Mouse (Mus musculus) neural tube, embryonic 14.5 days (tissue): ENCODE measurements around the gene Rhbdf2. TPM values are rescaled to one million over a fixed set of nuclear protein-coding genes. Genes with fewer than 3 reads are reported as not detected.
"Not testable (repeated sequence)": the region's sequence is repeated elsewhere in the genome, so short reads cannot be mapped to it uniquely, and the experiment has no call there.

ENCODE experiments used
- ATAC-seq: fragments of 200-750 bp; cut with Nextera tagmentation; 2 replicates; pipeline ENCODE4 v1.8.0; 2017; ENCODE audit warnings: low read depth, mild to moderate bottlenecking, moderate TSS enrichment, moderate library complexity
- H3K27ac ChIP-seq: fragments of 300-500 bp; sonication (generic); 2 replicates; pipeline ENCODE4 v1.5.1; 2014; ENCODE audit warnings: low read depth, mild to moderate bottlenecking, control low read depth, low read length, moderate library complexity, mixed read lengths
- H3K27me3 ChIP-seq: fragments of 300-500 bp; sonication (generic); 2 replicates; pipeline ENCODE4 v1.6.1; 2014; ENCODE audit warnings: low read length; ENCODE audit not compliant: control insufficient read depth, insufficient read depth
- H3K36me3 ChIP-seq: fragments of 300-500 bp; sonication (generic); 2 replicates; pipeline ENCODE4 v1.6.1; 2014; ENCODE audit warnings: low read length, mixed read lengths; ENCODE audit not compliant: control insufficient read depth, insufficient read depth
- H3K4me1 ChIP-seq: fragments of 300-500 bp; sonication (generic); 2 replicates; pipeline ENCODE4 v1.6.1; 2014; ENCODE audit warnings: low read length; ENCODE audit not compliant: control insufficient read depth, insufficient read depth
- H3K4me2 ChIP-seq: fragments of 300-500 bp; sonication (generic); 2 replicates; pipeline ENCODE4 v1.6.1; 2014; ENCODE audit warnings: mild to moderate bottlenecking, low read depth, low read length, control low read depth
- H3K4me3 ChIP-seq: fragments of 300-500 bp; sonication (generic); 2 replicates; pipeline ENCODE4 v1.5.1; 2014; ENCODE audit warnings: low read depth, low read length, control low read depth, mixed read lengths
- H3K9ac ChIP-seq: fragments of 300-500 bp; sonication (generic); replicated peaks from 2 replicates; pipeline ENCODE4 v1.6.1; 2014; ENCODE audit warnings: low read depth, mild to moderate bottlenecking, control low read depth, low read length, mixed read lengths
- H3K9me3 ChIP-seq: fragments of 300-500 bp; sonication (generic); 2 replicates; pipeline ENCODE4 v1.6.1; 2016; ENCODE audit warnings: low read length; ENCODE audit not compliant: control insufficient read depth
- WGBS: fragments of 180-500 bp; shearing (Covaris S2); extraction: QIAGEN DNeasy Blood & Tissue Kit; methylation state at CpG from one replicate; pipeline ENCODE4 v1.1.7; 2014; 5-methylcytosine and 5-hydroxymethylcytosine counted together
- polyA plus RNA-seq: library from polyadenylated mRNA; unstranded; fragments of >200 nt; fragmentation: Nextera tagmentation; extraction: Ambion mirVana; gene quantifications from 2 replicates; pipeline ENCODE4 v1.2.1, GENCODE M21; 2014

The Rhbdf2 gene
- polyA plus RNA-seq, 1 experiment from 2014 or later: 0.52 TPM

DNA sequence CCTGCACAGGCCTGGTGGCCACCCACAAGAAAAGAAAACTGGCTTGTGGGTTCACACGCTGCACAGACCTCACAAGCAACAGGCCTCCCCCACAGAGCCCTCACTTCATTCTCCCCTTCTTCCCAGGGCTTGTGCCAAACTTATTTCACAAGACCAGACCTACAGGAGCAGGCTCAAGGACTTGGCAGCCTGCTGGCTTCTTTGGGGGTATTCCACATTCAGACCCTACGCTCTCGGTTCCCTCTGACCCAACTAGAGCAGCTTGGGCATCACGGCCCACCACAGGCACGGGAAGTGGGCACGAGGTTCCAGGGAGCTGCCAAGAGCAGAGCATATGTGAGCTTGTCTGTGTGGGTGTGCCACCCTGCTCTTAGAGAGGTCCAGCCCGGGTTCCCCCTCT, 9.2 kb downstream of the Rhbdf2 start:
- peaks cover 21% of the 10 kb centered on the region for H3K4me1 ChIP-seq
- no peak overlapping the region for H3K9ac ChIP-seq
- no peak overlapping the region for H3K4me3 ChIP-seq
- no peak overlapping the region for H3K27ac ChIP-seq
- no peak overlapping the region for H3K4me2 ChIP-seq
- no peaks in the 10 kb centered on the region for H3K9me3 ChIP-seq
- WGBS: 90% methylated on average over 7 of the region's 7 CpGs
- H3K36me3 ChIP-seq: no peaks in the 10 kb centered on the region
- no peak for ATAC-seq
- H3K27me3 ChIP-seq: no peaks in the 10 kb centered on the region

GRCm38 (mm10) chr11:116616438-116617118, 10.2 kb downstream of the Rhbdf2 start:
- Histone ChIP-seq H3K27me3 (no peaks in the 10 kb centered on the region), H3K4me2 (no peak overlapping the region), H3K4me3 (no peak overlapping the region), H3K36me3 (no peaks in the 10 kb centered on the region), H3K27ac (no peak overlapping the region), H3K4me1 (peaks cover 21% of the 10 kb centered on the region), H3K9ac (no peak overlapping the region), H3K9me3 (no peaks in the 10 kb centered on the region)
- no peak for ATAC-seq
- 76% methylated on average over 10 of the region's 10 CpGs for WGBS

- peaks cover 17% of the 10 kb centered on the region for H3K4me1 ChIP-seq
- no peaks in the 10 kb centered on the region for H3K27me3 ChIP-seq
- no peak overlapping the region for H3K4me2 ChIP-seq
- H3K4me3 ChIP-seq: no peak overlapping the region
- no peaks in the 10 kb centered on the region for H3K9me3 ChIP-seq
- no peak overlapping the region for H3K27ac ChIP-seq
- 61% methylated on average over 15 of the region's 15 CpGs for WGBS
- no peak for ATAC-seq
- no peak overlapping the region for H3K9ac ChIP-seq
- no peaks in the 10 kb centered on the region for H3K36me3 ChIP-seq
Measured at GRCm38 (mm10) chr11:116615735-116616437, 10.9 kb downstream of the Rhbdf2 start.

- Histone ChIP-seq H3K27me3 (no peaks in the 10 kb centered on the region), H3K9me3 (no peaks in the 10 kb centered on the region), H3K4me3 (no peak overlapping the region), H3K27ac (no peak overlapping the region), H3K36me3 (no peaks in the 10 kb centered on the region), H3K4me2 (no peak overlapping the region), H3K4me1 (no peaks in the 10 kb centered on the region), H3K9ac (no peak overlapping the region)
- no peak for ATAC-seq
- 96% methylated on average over 6 of the region's 6 CpGs for WGBS
Measured at GRCm38 (mm10) chr11:116613234-116613633, 13.6 kb downstream of the Rhbdf2 start.

DNA sequence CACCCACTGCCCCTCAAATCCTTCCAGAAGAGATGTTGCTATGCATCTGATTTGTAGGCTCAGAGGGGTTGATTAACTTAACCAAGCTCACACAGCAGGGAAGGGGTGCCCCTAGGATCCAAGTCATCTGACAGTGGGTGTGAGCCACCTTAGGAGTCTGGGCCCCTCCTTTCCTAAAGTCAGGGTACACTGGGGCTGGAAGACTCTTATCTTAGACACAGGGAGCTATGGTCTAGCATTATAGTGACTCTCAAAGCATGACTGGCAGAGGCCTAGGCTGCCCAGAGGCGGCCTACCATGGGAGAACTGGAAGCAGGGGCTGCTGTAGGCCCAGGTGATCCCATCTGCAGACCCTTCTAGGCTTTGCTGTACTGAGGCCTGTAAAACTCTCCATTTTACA, 14.3 kb downstream of the Rhbdf2 start:
- H3K36me3 ChIP-seq: no peaks in the 10 kb centered on the region
- 94% methylated on average over 1 of the region's 1 CpGs for WGBS
- H3K4me2 ChIP-seq: no peak overlapping the region
- H3K4me3 ChIP-seq: no peak overlapping the region
- no peaks in the 10 kb centered on the region for H3K4me1 ChIP-seq
- H3K9me3 ChIP-seq: no peaks in the 10 kb centered on the region
- H3K9ac ChIP-seq: no peak overlapping the region
- ATAC-seq: no peak
- H3K27me3 ChIP-seq: no peaks in the 10 kb centered on the region
- H3K27ac ChIP-seq: no peak overlapping the region

DNA sequence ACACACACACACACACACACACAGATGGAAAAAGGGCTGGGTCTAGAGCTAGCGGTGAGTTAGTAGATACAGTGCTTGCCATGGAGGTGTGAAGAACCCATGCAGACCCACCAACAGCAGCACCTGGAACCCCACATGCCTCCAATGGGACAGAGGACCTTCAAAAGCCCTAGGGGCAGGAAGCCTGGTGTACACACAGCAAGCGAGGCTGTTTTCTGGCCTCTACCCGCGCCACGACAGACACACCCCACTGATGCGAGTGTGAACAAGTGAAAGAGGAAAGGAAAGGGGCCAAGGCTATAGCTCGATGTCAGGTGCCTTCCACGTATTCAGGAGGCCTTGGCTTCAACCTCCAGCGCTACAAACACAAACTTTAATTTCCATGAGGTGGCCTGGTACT, 14.9 kb downstream of the Rhbdf2 start:
- H3K4me1 ChIP-seq: no peaks in the 10 kb centered on the region
- no peak overlapping the region for H3K4me2 ChIP-seq
- no peak overlapping the region for H3K9ac ChIP-seq
- H3K36me3 ChIP-seq: no peaks in the 10 kb centered on the region
- H3K27me3 ChIP-seq: no peaks in the 10 kb centered on the region
- 95% methylated on average over 9 of the region's 9 CpGs for WGBS
- no peaks in the 10 kb centered on the region for H3K9me3 ChIP-seq
- ATAC-seq: no peak
- H3K27ac ChIP-seq: no peak overlapping the region
- no peak overlapping the region for H3K4me3 ChIP-seq

DNA sequence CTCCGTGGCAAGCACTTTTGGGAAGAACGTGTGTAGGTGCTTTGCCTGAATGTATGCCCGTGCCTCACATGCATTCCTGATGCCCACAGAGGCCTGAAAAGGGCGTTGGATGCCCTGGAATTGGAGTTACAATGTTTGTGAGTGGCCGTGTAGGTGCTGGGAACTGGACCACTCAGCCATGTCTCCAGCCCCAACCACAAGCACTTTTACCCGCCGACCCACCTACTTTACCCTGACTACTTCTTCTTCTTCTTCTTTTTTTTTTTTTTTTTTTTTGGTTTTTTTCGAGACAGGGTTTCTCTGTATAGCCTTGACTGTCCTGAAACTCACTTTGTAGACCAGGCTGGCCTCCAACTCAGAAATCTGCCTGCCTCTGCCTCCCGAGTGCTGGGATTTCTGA, 15.7 kb downstream of the Rhbdf2 start:
- H3K27me3 ChIP-seq, H3K4me3 ChIP-seq, H3K9me3 ChIP-seq, H3K4me2 ChIP-seq, H3K27ac ChIP-seq, H3K36me3 ChIP-seq, H3K9ac ChIP-seq, H3K4me1 ChIP-seq, ATAC-seq: not testable (repeated sequence)
- WGBS: 85% methylated on average over 9 of the region's 9 CpGs

- no peak for ATAC-seq
- Histone ChIP-seq H3K36me3 (no peaks in the 10 kb centered on the region), H3K9me3 (no peaks in the 10 kb centered on the region), H3K27ac (no peak overlapping the region), H3K4me3 (no peak overlapping the region), H3K9ac (no peak overlapping the region), H3K4me2 (no peak overlapping the region), H3K4me1 (no peaks in the 10 kb centered on the region), H3K27me3 (no peaks in the 10 kb centered on the region)
- 84% methylated on average over 15 of the region's 15 CpGs for whole genome bisulfite sequencing
Measured at GRCm38 (mm10) chr11:116609965-116610630, 16.7 kb downstream of the Rhbdf2 start.

GRCm38 (mm10) chr11:116607717-116608116, 19.1 kb downstream of the Rhbdf2 start:
- H3K4me3 ChIP-seq: no peak overlapping the region
- 92% methylated on average over 3 of the region's 3 CpGs for WGBS
- no peak overlapping the region for H3K4me2 ChIP-seq
- H3K4me1 ChIP-seq: no peaks in the 10 kb centered on the region
- no peaks in the 10 kb centered on the region for H3K36me3 ChIP-seq
- no peak for ATAC-seq
- no peaks in the 10 kb centered on the region for H3K27me3 ChIP-seq
- no peaks in the 10 kb centered on the region for H3K9me3 ChIP-seq
- no peak overlapping the region for H3K9ac ChIP-seq
- no peak overlapping the region for H3K27ac ChIP-seq
